Mouse (Mus musculus): ENCODE results near the gene Hmga2.

DNA sequence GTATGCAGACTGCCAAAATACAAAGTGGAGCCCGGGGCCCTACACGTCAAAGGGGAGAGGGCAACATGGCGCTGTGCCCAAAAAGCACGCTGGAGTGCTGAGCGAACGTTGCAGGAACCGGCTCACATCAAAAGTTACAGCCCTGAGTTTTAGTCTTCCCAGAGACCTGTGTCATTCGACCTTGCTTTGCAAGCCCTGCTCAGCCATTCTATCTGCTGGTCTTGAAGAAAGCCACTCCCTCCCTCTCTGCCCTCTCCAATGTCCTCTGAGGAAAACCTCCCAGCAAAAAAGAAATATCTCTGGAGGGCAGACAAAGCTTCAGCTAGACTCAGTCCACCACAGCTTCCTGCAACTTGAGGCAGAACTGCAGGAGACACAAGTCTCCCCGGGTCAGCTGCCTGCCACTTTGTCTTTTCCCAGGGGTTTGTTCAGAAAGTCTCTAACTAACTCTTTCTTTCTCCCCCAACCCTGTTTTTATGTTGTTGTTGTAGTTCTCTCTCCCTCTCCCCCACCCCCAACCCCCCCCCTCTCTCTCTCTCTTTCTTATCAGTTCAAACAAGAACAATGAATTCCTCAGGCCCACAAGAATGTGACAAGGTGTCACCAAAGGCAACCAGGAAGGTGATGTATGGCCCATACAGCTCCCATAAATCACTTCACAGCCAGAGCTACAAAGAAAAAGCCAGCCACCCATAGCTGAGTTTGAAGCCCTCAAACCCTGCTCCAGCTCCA lies 43.4 kb downstream of the Hmga2 start:
- TF ChIP-seq EP300 (IDR thresholded peaks at IDR 0.05; ENCODE audit: insufficient read depth, low read depth, low read length) = no peak
- no peak for TF ChIP-seq CTCF (IDR thresholded peaks at IDR 0.05; ENCODE audit: low read depth, low read length)

Measured in ES-Bruce4 (cell line).